Mouse (Mus musculus): ENCODE measurements around the gene Nos1ap. TPM values are rescaled to one million over a fixed set of nuclear protein-coding genes. Genes with fewer than 3 reads are reported as not detected.

Nos1ap gene
- polyA plus RNA-seq, 1 experiment from 2014 or later, result 16.3 TPM

- no peak for TF ChIP-seq CTCF (IDR thresholded peaks at IDR 0.05; ENCODE audit: low read depth)
- H3K36me3 ChIP-seq (ENCODE audit: insufficient read depth, low read length), result no peaks in the 10 kb centered on the region
- H3K4me2 ChIP-seq (ENCODE audit: low read length), result no peak overlapping the region
- H3K9me3 ChIP-seq (replicated peaks; ENCODE audit: low read length), result no peaks in the 10 kb centered on the region
- WGBS, result 70% methylated on average over 6 of the region's 6 CpGs
- no peak overlapping the region for H3K9ac ChIP-seq (ENCODE audit: low read depth, low read length)
- H3K27me3 ChIP-seq (ENCODE audit: insufficient read depth, low read length), result no peaks in the 10 kb centered on the region
- DNase-seq (ENCODE audit: low spot score) (no peak), ATAC-seq (replicated peaks; ENCODE audit: low FRiP score, low read depth) (no peak)
- peaks cover 6% of the 10 kb centered on the region; the same call in 1 of the 2 replicates for H3K4me1 ChIP-seq (replicated peaks; ENCODE audit: insufficient read depth, low read length)
- H3K27ac ChIP-seq, result no peak overlapping the region
- H3K4me3 ChIP-seq (replicated peaks; ENCODE audit: low read depth, low read length), result no peak overlapping the region
These were observed 116.2 kb downstream of the Nos1ap start for GRCm38 (mm10) chr1:170473460-170473859.

- H3K36me3 ChIP-seq (ENCODE audit: insufficient read depth, low read length), result no peaks in the 10 kb centered on the region
- H3K4me1 ChIP-seq (replicated peaks; ENCODE audit: insufficient read depth, low read length), result peaks cover 2% of the 10 kb centered on the region; the same call in 1 of the 2 replicates
- no peak for TF ChIP-seq CTCF (IDR thresholded peaks at IDR 0.05; ENCODE audit: low read depth)
- H3K4me2 ChIP-seq (ENCODE audit: low read length), result no peak overlapping the region
- ATAC-seq (replicated peaks; ENCODE audit: low FRiP score, low read depth), result no peak
- H3K4me3 ChIP-seq (replicated peaks; ENCODE audit: low read depth, low read length), result no peak overlapping the region
- no peak for DNase-seq (ENCODE audit: low spot score)
- no peaks in the 10 kb centered on the region for H3K9me3 ChIP-seq (replicated peaks; ENCODE audit: low read length)
- H3K27me3 ChIP-seq (ENCODE audit: insufficient read depth, low read length), result no peaks in the 10 kb centered on the region
- no peak overlapping the region for H3K27ac ChIP-seq
- no peak overlapping the region for H3K9ac ChIP-seq (ENCODE audit: low read depth, low read length)
These were observed 116.8 kb downstream of the Nos1ap start for GRCm38 (mm10) chr1:170472861-170473260.

GRCm38 (mm10) chr1:170466099-170467009, 123.3 kb downstream of the Nos1ap start:
- Histone ChIP-seq H3K36me3 (ENCODE audit: insufficient read depth, low read length) (no peaks in the 10 kb centered on the region), H3K4me3 (replicated peaks; ENCODE audit: low read depth, low read length) (no peak overlapping the region), H3K4me2 (ENCODE audit: low read length) (no peak overlapping the region), H3K9me3 (replicated peaks; ENCODE audit: low read length) (no peaks in the 10 kb centered on the region), H3K4me1 (replicated peaks; ENCODE audit: insufficient read depth, low read length) (0 out of 2 replicates have a peak, but pooled peaks cover 3% of the 10 kb centered on the region), H3K27me3 (ENCODE audit: insufficient read depth, low read length) (no peaks in the 10 kb centered on the region), H3K27ac (no peak overlapping the region), H3K9ac (ENCODE audit: low read depth, low read length) (no peak overlapping the region)
- DNase-seq (ENCODE audit: low spot score) (no peak), ATAC-seq (replicated peaks; ENCODE audit: low FRiP score, low read depth) (no peak)
- no peak for TF ChIP-seq CTCF (IDR thresholded peaks at IDR 0.05; ENCODE audit: low read depth)
- 63% methylated on average over 6 of the region's 6 CpGs for WGBS

GRCm38 (mm10) chr1:170462140-170462539, 127.5 kb downstream of the Nos1ap start:
- Histone ChIP-seq H3K27me3 (ENCODE audit: insufficient read depth, low read length) (no peaks in the 10 kb centered on the region), H3K36me3 (ENCODE audit: insufficient read depth, low read length) (no peaks in the 10 kb centered on the region), H3K4me3 (replicated peaks; ENCODE audit: low read depth, low read length) (no peak overlapping the region), H3K4me1 (replicated peaks; ENCODE audit: insufficient read depth, low read length) (0 out of 2 replicates have a peak, but pooled peaks cover 3% of the 10 kb centered on the region), H3K27ac (no peak overlapping the region), H3K9me3 (replicated peaks; ENCODE audit: low read length) (no peaks in the 10 kb centered on the region), H3K4me2 (ENCODE audit: low read length) (no peak overlapping the region), H3K9ac (ENCODE audit: low read depth, low read length) (no peak overlapping the region)
- no peak for TF ChIP-seq CTCF (IDR thresholded peaks at IDR 0.05; ENCODE audit: low read depth)
- WGBS, result 33% methylated on average over 1 of the region's 1 CpGs
- DNase-seq (ENCODE audit: low spot score) (no peak), ATAC-seq (replicated peaks; ENCODE audit: low FRiP score, low read depth) (no peak)

- no peak for TF ChIP-seq CTCF (IDR thresholded peaks at IDR 0.05; ENCODE audit: low read depth)
- no peaks in the 10 kb centered on the region for H3K4me1 ChIP-seq (replicated peaks; ENCODE audit: insufficient read depth, low read length)
- no peak overlapping the region for H3K9ac ChIP-seq (ENCODE audit: low read depth, low read length)
- no peak overlapping the region for H3K4me2 ChIP-seq (ENCODE audit: low read length)
- no peaks in the 10 kb centered on the region for H3K9me3 ChIP-seq (replicated peaks; ENCODE audit: low read length)
- no peak overlapping the region for H3K27ac ChIP-seq
- no peak overlapping the region for H3K4me3 ChIP-seq (replicated peaks; ENCODE audit: low read depth, low read length)
- H3K36me3 ChIP-seq (ENCODE audit: insufficient read depth, low read length), result no peaks in the 10 kb centered on the region
- WGBS, result 69% methylated on average over 5 of the region's 5 CpGs
- no peaks in the 10 kb centered on the region for H3K27me3 ChIP-seq (ENCODE audit: insufficient read depth, low read length)
- no peak for DNase-seq (ENCODE audit: low spot score)
- no peak; the same call in 1 of the 2 replicates for ATAC-seq (replicated peaks; ENCODE audit: low FRiP score, low read depth)
These were observed 129.6 kb downstream of the Nos1ap start for GRCm38 (mm10) chr1:170459896-170460602.

GRCm38 (mm10) chr1:170457673-170458072, 132.0 kb downstream of the Nos1ap start:
- H3K9me3 ChIP-seq (replicated peaks; ENCODE audit: low read length), result no peaks in the 10 kb centered on the region
- TF ChIP-seq CTCF (IDR thresholded peaks at IDR 0.05; ENCODE audit: low read depth), result no peak
- H3K4me3 ChIP-seq (replicated peaks; ENCODE audit: low read depth, low read length), result no peak overlapping the region
- WGBS, result 43% methylated on average over 4 of the region's 4 CpGs
- no peak overlapping the region for H3K4me2 ChIP-seq (ENCODE audit: low read length)
- DNase-seq (ENCODE audit: low spot score) (no peak), ATAC-seq (replicated peaks; ENCODE audit: low FRiP score, low read depth) (no peak)
- H3K36me3 ChIP-seq (ENCODE audit: insufficient read depth, low read length), result no peaks in the 10 kb centered on the region
- H3K27me3 ChIP-seq (ENCODE audit: insufficient read depth, low read length), result no peaks in the 10 kb centered on the region
- no peaks in the 10 kb centered on the region for H3K4me1 ChIP-seq (replicated peaks; ENCODE audit: insufficient read depth, low read length)
- no peak overlapping the region for H3K9ac ChIP-seq (ENCODE audit: low read depth, low read length)
- H3K27ac ChIP-seq, result 0 out of 2 replicates have a peak overlapping the region, but pooled peaks have one; percentile 54
